Mouse (Mus musculus) limb, embryonic 12.5 days (tissue): ENCODE data around the gene Sde2. TPM values are rescaled to one million over a fixed set of nuclear protein-coding genes. Genes with fewer than 3 reads are reported as not detected.

Experiments
- ATAC-seq: fragments of 200-750 bp; cut with Nextera tagmentation; 2 replicates; pipeline ENCODE4 v1.8.0; 2017; ENCODE audit warnings: low read depth, moderate TSS enrichment; ENCODE audit not compliant: insufficient number of reproducible peaks, insufficient read depth, low FRiP score, low TSS enrichment
- H3K27ac ChIP-seq: fragments of 300-500 bp; sonication (generic); 2 replicates; pipeline ENCODE4 v1.5.1; 2016; ENCODE audit warnings: mild to moderate bottlenecking, moderate library complexity
- H3K27me3 ChIP-seq: fragments of 300-500 bp; sonication (generic); 2 replicates; pipeline ENCODE4 v1.6.1; 2016; ENCODE audit warnings: mild to moderate bottlenecking, moderate library complexity
- H3K36me3 ChIP-seq: fragments of 300-500 bp; sonication (generic); 2 replicates; pipeline ENCODE4 v1.6.1; 2016; ENCODE audit warnings: mild to moderate bottlenecking, moderate library complexity
- H3K4me1 ChIP-seq: fragments of 300-500 bp; sonication (generic); replicated peaks from 2 replicates; pipeline ENCODE4 v1.6.1; 2016
- H3K4me2 ChIP-seq: fragments of 300-500 bp; sonication (generic); 2 replicates; pipeline ENCODE4 v1.6.1; 2016; ENCODE audit warnings: mild to moderate bottlenecking, moderate library complexity
- H3K4me3 ChIP-seq: fragments of 300-500 bp; sonication (generic); replicated peaks from 2 replicates; pipeline ENCODE4 v1.5.1; 2016; ENCODE audit warnings: mild to moderate bottlenecking
- H3K9ac ChIP-seq: fragments of 300-500 bp; sonication (generic); replicated peaks from 2 replicates; pipeline ENCODE4 v1.6.1; 2016; ENCODE audit warnings: mild to moderate bottlenecking, moderate library complexity
- H3K9me3 ChIP-seq: fragments of 300-500 bp; sonication (generic); 2 replicates; pipeline ENCODE4 v1.6.1; 2016; ENCODE audit warnings: mild to moderate bottlenecking, moderate library complexity
- WGBS: fragments of 180-500 bp; shearing (Covaris S2); methylation state at CpG from one replicate; pipeline ENCODE4 v1.1.7; 2016; 5-methylcytosine and 5-hydroxymethylcytosine counted together
- polyA plus RNA-seq: library from polyadenylated mRNA; unstranded; fragments of >200 nt; fragmentation: Nextera tagmentation; extraction: Ambion mirVana; gene quantifications from 2 replicates; pipeline ENCODE4 v1.2.1, GENCODE M21; 2016

The Sde2 gene
- polyA plus RNA-seq, 1 experiment from 2014 or later, result 47.0 TPM

DNA sequence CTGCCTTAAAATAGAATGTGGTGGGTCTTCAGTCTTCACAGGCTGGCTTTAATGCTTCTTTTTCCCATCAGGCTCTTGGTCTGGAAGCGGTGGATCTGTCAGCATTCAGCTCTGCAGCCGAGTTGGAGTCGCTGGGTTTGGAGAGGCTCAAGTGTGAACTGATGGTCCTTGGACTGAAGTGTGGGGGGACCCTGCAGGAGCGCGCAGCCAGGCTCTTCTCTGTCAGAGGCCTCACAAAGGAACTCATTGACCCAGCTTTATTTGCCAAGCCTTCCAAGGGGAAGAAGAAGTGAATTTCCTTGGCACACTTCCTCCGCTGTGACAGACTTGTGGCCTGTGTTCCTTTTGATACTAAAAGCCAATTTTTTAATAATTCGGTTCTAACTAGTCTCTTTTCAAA lies 15.1 kb downstream of the Sde2 start:
- Histone ChIP-seq H3K36me3 (peaks cover 72% of the 10 kb centered on the region), H3K27ac (no peak overlapping the region), H3K4me3 (no peak overlapping the region), H3K4me2 (no peak overlapping the region), H3K4me1 (no peaks in the 10 kb centered on the region), H3K9ac (no peak overlapping the region), H3K9me3 (no peaks in the 10 kb centered on the region), H3K27me3 (no peaks in the 10 kb centered on the region)
- no peak for ATAC-seq
- 93% methylated on average over 7 of the region's 7 CpGs for WGBS

DNA sequence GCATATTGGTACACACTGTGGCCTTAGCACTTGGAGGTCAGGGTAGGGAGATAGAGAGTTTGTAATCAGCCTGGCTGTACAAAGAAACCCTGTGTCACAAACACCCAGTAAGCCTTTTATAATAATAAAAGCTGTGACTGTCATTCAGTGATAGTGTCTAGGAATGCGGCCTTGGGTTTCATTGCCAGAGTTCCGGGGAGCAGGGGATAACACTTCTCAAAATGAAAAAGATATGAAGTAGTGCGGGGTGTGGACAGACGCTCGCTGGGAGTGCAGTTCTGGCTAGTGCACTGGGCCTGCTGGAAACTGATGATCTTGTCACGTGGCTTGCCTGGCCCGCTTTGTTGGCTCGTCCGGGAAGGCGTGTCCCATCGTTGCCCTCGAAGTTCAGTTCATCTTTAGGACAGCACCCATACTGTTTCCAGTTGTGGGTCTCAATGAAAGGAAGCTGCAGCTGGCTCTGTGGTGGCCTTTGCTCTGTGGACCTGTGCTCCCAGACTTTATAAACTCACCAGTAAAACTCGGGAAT lies 19.3 kb downstream of the Sde2 start:
- ATAC-seq, result no peak

DNA sequence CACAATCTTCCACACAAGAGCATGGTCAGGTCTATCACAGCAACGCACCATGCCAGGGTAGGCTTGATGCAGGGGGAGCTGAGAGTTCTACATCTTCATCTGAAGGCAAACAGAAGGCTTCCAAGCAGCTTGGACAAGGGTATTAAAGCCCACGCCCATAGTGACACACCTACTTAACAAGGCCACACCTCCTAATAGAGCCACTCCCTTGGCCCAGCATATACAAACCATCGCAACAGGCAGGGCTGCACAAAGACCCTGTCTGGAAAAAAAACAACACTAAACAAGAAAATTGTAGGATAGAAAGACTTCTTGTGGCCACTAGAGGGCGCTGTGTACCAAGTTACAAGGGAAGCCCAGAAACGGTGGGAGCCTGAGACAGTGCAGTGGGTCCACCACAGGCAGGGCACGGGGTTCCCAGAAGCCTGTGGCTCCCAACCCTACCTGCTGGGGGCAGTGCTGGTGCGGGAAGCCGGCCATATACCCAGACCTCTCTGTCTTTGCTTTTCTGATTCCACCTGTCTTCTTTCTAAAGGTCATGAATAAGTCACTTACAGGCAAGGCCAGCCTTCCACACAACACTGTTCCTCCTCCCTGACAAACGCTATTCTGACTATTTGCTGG lies 23.0 kb downstream of the Sde2 start:
- no peak for ATAC-seq
- no peak overlapping the region for H3K4me3 ChIP-seq
- H3K4me1 ChIP-seq, result no peaks in the 10 kb centered on the region
- H3K9me3 ChIP-seq, result 0 out of 2 replicates have a peak, but pooled peaks cover 4% of the 10 kb centered on the region
- no peaks in the 10 kb centered on the region for H3K36me3 ChIP-seq
- H3K27ac ChIP-seq, result no peak overlapping the region
- H3K9ac ChIP-seq, result no peak overlapping the region
- no peaks in the 10 kb centered on the region for H3K27me3 ChIP-seq
- WGBS, result 25% methylated on average over 9 of the region's 9 CpGs
- no peak overlapping the region for H3K4me2 ChIP-seq

More for the DNA sequence above, 19.3 kb downstream of the Sde2 start:
- 70% methylated on average over 13 of the region's 13 CpGs for WGBS
- Histone ChIP-seq H3K4me2 (no peak overlapping the region), H3K27me3 (no peaks in the 10 kb centered on the region), H3K9ac (no peak overlapping the region), H3K4me1 (no peaks in the 10 kb centered on the region), H3K9me3 (no peaks in the 10 kb centered on the region), H3K4me3 (no peak overlapping the region), H3K36me3 (peaks cover 35% of the 10 kb centered on the region), H3K27ac (peak overlapping the region; percentile 23; the same call in 1 of the 2 replicates)

DNA sequence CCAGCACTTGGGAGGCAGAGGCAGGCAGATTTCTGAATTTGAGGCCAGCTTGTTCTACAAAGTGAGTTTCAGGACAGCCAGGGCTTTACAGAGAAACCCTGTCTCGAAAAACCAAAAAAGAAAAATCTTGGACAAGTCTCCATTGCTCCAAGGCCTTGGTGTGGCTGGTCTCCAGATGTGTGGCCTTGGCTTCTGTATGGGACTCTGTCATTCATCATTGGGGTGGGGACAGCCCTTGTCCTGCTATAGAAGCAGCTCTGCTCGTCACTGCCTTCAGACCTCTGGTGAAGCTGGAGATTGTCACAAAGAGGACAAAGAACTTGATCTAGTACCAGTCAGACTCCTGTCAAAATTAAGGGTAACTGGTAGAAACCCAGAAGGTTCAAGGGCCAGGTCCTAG lies 23.7 kb downstream of the Sde2 start:
- no peaks in the 10 kb centered on the region for H3K36me3 ChIP-seq
- H3K27ac ChIP-seq, result no peak overlapping the region
- 80% methylated on average over 2 of the region's 2 CpGs for WGBS
- H3K4me3 ChIP-seq, result no peak overlapping the region
- H3K27me3 ChIP-seq, result no peaks in the 10 kb centered on the region
- H3K4me2 ChIP-seq, result no peak overlapping the region
- no peak overlapping the region for H3K9ac ChIP-seq
- H3K4me1 ChIP-seq, result no peaks in the 10 kb centered on the region
- H3K9me3 ChIP-seq, result 0 out of 2 replicates have a peak, but pooled peaks cover 4% of the 10 kb centered on the region
- no peak for ATAC-seq

DNA sequence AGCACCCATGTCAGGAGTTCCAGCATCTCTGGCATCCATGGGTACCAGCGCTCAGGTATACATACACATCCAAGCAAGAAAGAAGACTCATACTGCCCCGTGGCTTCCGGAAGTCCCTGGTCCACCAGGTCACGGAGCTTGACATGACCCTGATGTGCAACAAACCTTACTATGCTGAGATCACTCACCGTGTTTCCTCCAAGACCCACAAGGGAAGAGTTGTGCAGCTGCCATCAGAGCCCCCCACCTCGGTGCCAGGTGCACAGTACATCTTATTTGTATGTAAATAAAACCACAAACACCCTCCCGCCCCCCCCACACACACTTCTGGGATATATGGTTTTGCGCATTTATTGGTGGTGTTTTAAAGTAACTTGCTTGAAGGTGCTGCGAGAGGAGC lies 24.2 kb downstream of the Sde2 start:
- H3K36me3 ChIP-seq, result no peaks in the 10 kb centered on the region
- no peak overlapping the region for H3K4me2 ChIP-seq
- no peak overlapping the region for H3K9ac ChIP-seq
- no peaks in the 10 kb centered on the region for H3K4me1 ChIP-seq
- 0 out of 2 replicates have a peak, but pooled peaks cover 4% of the 10 kb centered on the region for H3K9me3 ChIP-seq
- no peak overlapping the region for H3K4me3 ChIP-seq
- WGBS, result 90% methylated on average over 9 of the region's 9 CpGs
- no peak overlapping the region for H3K27ac ChIP-seq
- no peaks in the 10 kb centered on the region for H3K27me3 ChIP-seq
- no peak for ATAC-seq

DNA sequence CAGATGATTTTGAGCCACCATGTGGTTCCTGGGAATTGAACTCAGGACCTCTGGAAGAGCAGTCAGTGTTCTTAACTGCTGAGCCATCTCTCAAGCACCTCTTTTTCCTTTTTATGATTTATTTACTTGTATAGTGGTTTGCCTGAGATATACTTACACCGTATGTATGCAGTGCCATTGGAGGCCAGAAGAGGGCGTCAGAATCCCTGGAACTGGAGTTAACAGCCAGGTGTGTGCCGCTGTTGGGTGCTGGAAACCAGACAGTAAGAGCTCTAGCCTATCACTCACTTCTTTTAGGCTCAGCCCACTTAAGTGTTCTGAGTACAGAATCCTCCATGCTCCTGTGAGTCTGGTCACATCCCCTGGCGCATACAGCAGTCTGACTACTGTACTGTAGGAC lies 26.5 kb downstream of the Sde2 start:
- 79% methylated on average over 4 of the region's 4 CpGs for WGBS
- no peak for ATAC-seq

DNA sequence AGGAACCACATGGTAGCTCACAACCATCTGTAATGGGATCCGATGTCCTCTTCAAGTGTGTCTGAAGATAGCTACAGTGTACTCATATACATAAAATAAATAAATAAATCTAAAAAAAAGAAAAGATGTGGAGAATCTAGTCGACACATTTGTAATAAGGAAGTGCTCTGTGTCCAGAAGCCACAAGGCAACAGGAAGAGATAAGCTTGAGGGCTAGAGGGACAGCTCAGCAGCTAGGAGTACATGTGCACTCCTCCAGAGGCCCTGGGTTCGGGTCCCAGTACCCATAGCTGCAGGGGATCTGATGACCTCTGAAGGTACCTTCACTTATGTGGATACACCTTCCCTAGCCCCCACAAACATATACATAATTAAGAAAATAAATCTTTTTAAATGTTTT lies 30.8 kb downstream of the Sde2 start:
- 90% methylated on average over 3 of the region's 3 CpGs for WGBS
- no peak overlapping the region for H3K9ac ChIP-seq
- ATAC-seq, result no peak

More for the DNA sequence above, 26.5 kb downstream of the Sde2 start:
- Histone ChIP-seq H3K4me3 (no peak overlapping the region), H3K4me1 (no peaks in the 10 kb centered on the region), H3K9me3 (0 out of 2 replicates have a peak, but pooled peaks cover 4% of the 10 kb centered on the region), H3K27me3 (no peaks in the 10 kb centered on the region), H3K9ac (no peak overlapping the region), H3K27ac (no peak overlapping the region), H3K36me3 (no peaks in the 10 kb centered on the region), H3K4me2 (no peak overlapping the region)

DNA sequence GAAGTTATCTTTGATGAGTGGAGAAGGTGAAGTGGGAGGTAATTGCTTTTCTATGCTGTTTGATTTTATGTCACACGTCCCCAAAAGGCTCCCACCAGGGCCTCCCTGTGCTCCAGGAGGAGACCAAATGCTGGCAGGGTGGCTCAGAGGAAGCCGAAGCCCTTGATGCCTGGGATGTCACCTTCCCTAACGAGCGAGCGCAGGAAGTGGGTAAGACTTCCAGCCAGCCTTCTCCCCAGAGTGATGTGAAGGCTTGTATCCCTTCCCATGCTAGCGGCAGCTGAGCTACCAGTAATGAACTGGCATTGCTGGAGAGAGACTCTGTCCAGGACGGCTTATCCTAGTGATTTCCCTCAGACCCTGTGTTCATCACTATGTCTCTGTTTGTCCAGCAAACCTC lies 32.8 kb downstream of the Sde2 start:
- Histone ChIP-seq H3K4me2 (no peak overlapping the region), H3K36me3 (no peaks in the 10 kb centered on the region), H3K4me3 (no peak overlapping the region), H3K9me3 (no peaks in the 10 kb centered on the region), H3K27me3 (0 out of 2 replicates have a peak, but pooled peaks cover 4% of the 10 kb centered on the region), H3K4me1 (peaks cover 16% of the 10 kb centered on the region), H3K27ac (no peak overlapping the region), H3K9ac (no peak overlapping the region)
- WGBS, result 18% methylated on average over 7 of the region's 7 CpGs
- no peak for ATAC-seq

More for the DNA sequence above, 30.8 kb downstream of the Sde2 start:
- Histone ChIP-seq H3K4me2 (no peak overlapping the region), H3K27ac (no peak overlapping the region), H3K27me3 (no peaks in the 10 kb centered on the region), H3K9me3 (0 out of 2 replicates have a peak, but pooled peaks cover 4% of the 10 kb centered on the region), H3K36me3 (no peaks in the 10 kb centered on the region), H3K4me1 (peaks cover 9% of the 10 kb centered on the region), H3K4me3 (no peak overlapping the region)

DNA sequence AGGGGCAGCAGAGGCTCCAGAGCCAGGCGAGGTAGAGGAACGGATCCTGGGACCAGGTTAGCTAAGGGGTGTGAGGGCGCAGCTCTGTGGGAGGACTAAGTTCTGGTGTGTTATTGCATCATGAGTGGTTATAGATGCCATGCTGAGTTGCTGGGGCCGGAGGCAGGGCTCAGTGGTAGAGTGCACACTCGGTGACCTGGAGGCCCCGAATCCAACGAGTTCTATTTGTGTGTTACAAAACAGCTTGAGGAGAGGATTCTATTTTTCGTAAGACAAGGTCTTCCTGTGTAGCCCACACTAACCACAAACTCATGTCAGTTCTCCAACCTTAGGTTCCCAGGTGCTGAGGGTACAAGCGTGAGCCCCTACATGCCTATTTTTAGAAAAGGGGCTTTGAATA lies 33.6 kb downstream of the Sde2 start:
- 0 out of 2 replicates have a peak, but pooled peaks cover 4% of the 10 kb centered on the region for H3K27me3 ChIP-seq
- 79% methylated on average over 9 of the region's 9 CpGs for WGBS
- ATAC-seq, result no peak
- no peaks in the 10 kb centered on the region for H3K9me3 ChIP-seq
- H3K27ac ChIP-seq, result no peak overlapping the region
- H3K4me2 ChIP-seq, result no peak overlapping the region
- no peaks in the 10 kb centered on the region for H3K36me3 ChIP-seq
- no peak overlapping the region for H3K4me3 ChIP-seq
- H3K4me1 ChIP-seq, result peaks cover 23% of the 10 kb centered on the region
- H3K9ac ChIP-seq, result no peak overlapping the region

DNA sequence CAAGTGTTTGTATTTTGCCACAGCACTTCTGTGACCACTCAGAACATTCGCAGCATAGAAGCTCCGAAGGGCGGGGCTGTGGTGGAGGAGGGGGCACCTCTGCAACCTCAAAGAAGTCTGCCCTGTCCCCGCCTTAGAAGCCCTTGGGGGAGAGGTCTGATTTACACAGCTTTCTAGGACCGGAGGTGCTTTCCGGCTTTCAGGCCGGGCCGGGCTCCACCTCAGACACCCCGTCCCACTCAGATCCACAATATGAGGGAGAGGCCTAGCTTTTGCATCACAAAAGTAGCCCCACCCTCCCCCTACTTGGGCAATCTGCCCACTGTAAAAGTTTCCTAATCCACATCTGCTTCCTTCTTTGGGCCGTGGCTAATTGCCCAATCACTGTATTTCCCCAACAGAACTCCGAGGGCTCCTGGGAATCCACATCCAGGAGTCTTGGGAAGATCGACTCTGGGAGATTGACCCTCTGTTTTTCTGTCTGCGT lies 37.7 kb downstream of the Sde2 start:
- WGBS, result 3% methylated on average over 13 of the region's 13 CpGs
- Histone ChIP-seq H3K9me3 (no peaks in the 10 kb centered on the region), H3K4me1 (peaks cover 23% of the 10 kb centered on the region), H3K4me3 (peak overlapping the region; percentile 7; the same call in 1 of the 2 replicates), H3K36me3 (no peaks in the 10 kb centered on the region), H3K27ac (peak overlapping the region; percentile 59; the same call in 1 of the 2 replicates), H3K9ac (peak overlapping the region; percentile 34; the same call in 1 of the 2 replicates), H3K4me2 (peak overlapping the region; percentile 41), H3K27me3 (peaks cover 24% of the 10 kb centered on the region)
- ATAC-seq, result peak; percentile 27; the same call in 1 of the 2 replicates

DNA sequence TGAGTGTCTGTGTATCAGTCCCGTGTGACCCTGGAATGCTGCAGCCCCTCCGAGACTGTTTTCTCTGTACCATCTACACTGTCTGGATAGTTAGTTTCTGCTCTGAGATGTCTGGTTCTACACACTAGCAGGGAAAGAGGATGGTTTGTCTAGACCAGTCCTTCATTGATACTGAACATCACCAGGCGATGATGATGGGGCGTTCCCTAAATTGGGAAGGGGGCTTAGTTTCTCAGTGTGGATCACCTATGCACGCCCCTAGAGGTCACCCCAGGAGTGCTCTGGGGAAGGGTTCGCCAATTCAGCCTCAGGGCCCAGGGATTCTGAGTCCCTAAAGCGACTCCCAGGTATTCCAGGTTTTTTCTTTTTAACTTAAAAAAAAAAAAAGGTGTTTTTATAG lies 38.2 kb downstream of the Sde2 start:
- Histone ChIP-seq H3K9me3 (no peaks in the 10 kb centered on the region), H3K9ac (0 out of 2 replicates have a peak overlapping the region, but pooled peaks have one; percentile 34), H3K27ac (peak overlapping the region; percentile 59; the same call in 1 of the 2 replicates), H3K4me1 (peaks cover 18% of the 10 kb centered on the region), H3K4me2 (peak overlapping the region; percentile 41; the same call in 1 of the 2 replicates), H3K36me3 (no peaks in the 10 kb centered on the region), H3K27me3 (peaks cover 29% of the 10 kb centered on the region), H3K4me3 (no peak overlapping the region)
- ATAC-seq, result peak; percentile 16; the same call in 1 of the 2 replicates
- WGBS, result 31% methylated on average over 7 of the region's 7 CpGs
